Mouse (Mus musculus): Measurements from ENCODE around the gene Henmt1. TPM values are rescaled to one million over a fixed set of nuclear protein-coding genes. Genes with fewer than 3 reads are reported as not detected.

Henmt1 gene
- polyA plus RNA-seq, 1 experiment: 0.15 TPM

DNA sequence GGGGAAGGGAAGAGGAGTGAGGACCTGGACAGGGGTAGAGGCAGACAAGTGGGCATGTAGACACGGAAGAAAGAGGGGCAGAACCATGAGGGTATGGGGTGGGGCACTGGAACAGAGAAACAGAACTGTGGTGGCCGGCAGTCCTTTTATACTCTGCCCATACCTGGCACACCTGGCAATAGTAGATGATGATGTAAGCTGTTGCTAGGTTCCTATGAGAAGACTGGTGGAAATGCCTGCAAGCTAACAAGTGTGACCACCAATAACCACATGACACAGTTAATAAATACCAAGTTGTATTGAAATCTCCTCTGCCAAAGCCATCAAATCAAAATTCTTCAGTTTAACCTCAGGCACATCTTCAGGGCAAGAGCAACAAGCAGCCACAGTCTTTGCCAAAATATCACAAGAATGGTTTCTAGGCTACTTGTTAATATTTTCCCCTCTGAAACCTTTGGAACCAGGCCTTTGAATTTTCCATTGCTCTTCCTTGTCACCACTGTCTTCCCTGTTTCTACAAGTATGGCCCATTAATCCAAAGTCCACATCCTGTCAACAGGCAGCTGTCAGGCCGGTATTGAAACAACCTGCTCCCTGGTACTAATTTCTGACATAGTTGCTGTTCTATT is 19.1 kb upstream of the Henmt1 start:
- TF ChIP-seq FOSL1 (IDR thresholded peaks at IDR 0.05; ENCODE audit: insufficient read depth, low read length, poor library complexity, severe bottlenecking): no peak
- TF ChIP-seq MAX (IDR thresholded peaks at IDR 0.05): no peak
- no peak for TF ChIP-seq MYOD1 (IDR thresholded peaks at IDR 0.05; ENCODE audit: control insufficient read depth, insufficient read length, low read depth)
- Histone ChIP-seq H3K27me3 (ENCODE audit: control insufficient read depth, insufficient read depth, insufficient read length) (no peaks in the 10 kb centered on the region), H3K79me2 (ENCODE audit: control insufficient read depth, insufficient read depth) (no peaks in the 10 kb centered on the region)

GRCm38 (mm10) chr3:108921822-108922221 is 17.9 kb upstream of the Henmt1 start:
- Histone ChIP-seq H3K27me3 (ENCODE audit: control insufficient read depth, insufficient read depth, insufficient read length) (no peaks in the 10 kb centered on the region), H3K79me2 (ENCODE audit: control insufficient read depth, insufficient read depth) (no peaks in the 10 kb centered on the region), H3K4me3 (ENCODE audit: insufficient read depth, poor library complexity, severe bottlenecking) (no peak overlapping the region), H3ac (ENCODE audit: control insufficient read depth, insufficient read length, low read depth) (no peak overlapping the region), H3K79me3 (ENCODE audit: low read depth) (no peaks in the 10 kb centered on the region), H3K36me3 (ENCODE audit: control insufficient read depth, insufficient read depth) (no peaks in the 10 kb centered on the region)
- TF ChIP-seq FOSL1 (IDR thresholded peaks at IDR 0.05; ENCODE audit: insufficient read depth, low read length, poor library complexity, severe bottlenecking) (no peak), MAX (IDR thresholded peaks at IDR 0.05) (no peak), MYOG (IDR thresholded peaks at IDR 0.05; ENCODE audit: control insufficient read depth, extremely low read depth, insufficient read length) (no peak), USF1 (IDR thresholded peaks at IDR 0.05; ENCODE audit: low read depth) (no peak), CEBPB (IDR thresholded peaks at IDR 0.05; ENCODE audit: low read depth) (no peak), CTCF (IDR thresholded peaks at IDR 0.05; ENCODE audit: control insufficient read depth, insufficient read depth, insufficient read length) (no peak), MYOD1 (IDR thresholded peaks at IDR 0.05; ENCODE audit: control insufficient read depth, insufficient read length, low read depth) (no peak)

More for the DNA sequence above, 19.1 kb upstream of the Henmt1 start:
- Histone ChIP-seq H3K4me3 (ENCODE audit: insufficient read depth, poor library complexity, severe bottlenecking) (no peak overlapping the region), H3ac (ENCODE audit: control insufficient read depth, insufficient read length, low read depth) (no peak overlapping the region), H3K36me3 (ENCODE audit: control insufficient read depth, insufficient read depth) (no peaks in the 10 kb centered on the region), H3K79me3 (ENCODE audit: low read depth) (no peaks in the 10 kb centered on the region)

- no peaks in the 10 kb centered on the region for H3K79me2 ChIP-seq (ENCODE audit: control insufficient read depth, insufficient read depth)
- no peaks in the 10 kb centered on the region for H3K79me3 ChIP-seq (ENCODE audit: low read depth)
- TF ChIP-seq USF1 (IDR thresholded peaks at IDR 0.05; ENCODE audit: low read depth) (no peak), FOSL1 (IDR thresholded peaks at IDR 0.05; ENCODE audit: insufficient read depth, low read length, poor library complexity, severe bottlenecking) (no peak), CTCF (IDR thresholded peaks at IDR 0.05; ENCODE audit: control insufficient read depth, insufficient read depth, insufficient read length) (no peak), MYOD1 (IDR thresholded peaks at IDR 0.05; ENCODE audit: control insufficient read depth, insufficient read length, low read depth) (no peak), MAX (IDR thresholded peaks at IDR 0.05) (no peak), MYOG (IDR thresholded peaks at IDR 0.05; ENCODE audit: control insufficient read depth, extremely low read depth, insufficient read length) (no peak), CEBPB (IDR thresholded peaks at IDR 0.05; ENCODE audit: low read depth) (no peak)
- H3K4me3 ChIP-seq (ENCODE audit: insufficient read depth, poor library complexity, severe bottlenecking): no peak overlapping the region
- H3K27me3 ChIP-seq (ENCODE audit: control insufficient read depth, insufficient read depth, insufficient read length): no peaks in the 10 kb centered on the region
- no peak overlapping the region for H3ac ChIP-seq (ENCODE audit: control insufficient read depth, insufficient read length, low read depth)
- H3K36me3 ChIP-seq (ENCODE audit: control insufficient read depth, insufficient read depth): no peaks in the 10 kb centered on the region
Observed at GRCm38 (mm10) chr3:108925677-108926076, 14.0 kb upstream of the Henmt1 start.

DNA sequence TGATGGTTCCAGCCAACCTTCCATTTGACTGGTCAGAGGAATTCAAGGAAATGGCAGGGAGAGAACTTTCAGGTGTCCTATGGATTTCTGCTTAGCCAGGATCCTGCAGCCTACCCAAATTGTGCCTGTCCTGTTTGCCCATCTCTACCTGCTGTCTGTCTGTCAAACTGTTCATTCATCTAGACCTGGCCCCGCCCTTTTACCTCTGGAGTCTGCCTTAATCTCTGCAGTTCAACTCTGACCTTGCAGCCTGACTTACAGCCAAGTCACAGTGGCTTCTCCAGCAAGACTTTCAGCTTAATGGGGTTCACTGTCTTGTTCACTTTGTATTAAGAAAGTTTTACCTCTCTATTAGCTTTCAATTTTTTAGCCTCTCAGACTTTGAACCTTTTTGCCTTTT is 13.4 kb upstream of the Henmt1 start:
- no peaks in the 10 kb centered on the region for H3K27me3 ChIP-seq (ENCODE audit: control insufficient read depth, insufficient read depth, insufficient read length)
- no peak overlapping the region for H3ac ChIP-seq (ENCODE audit: control insufficient read depth, insufficient read length, low read depth)
- H3K36me3 ChIP-seq (ENCODE audit: control insufficient read depth, insufficient read depth): no peaks in the 10 kb centered on the region
- TF ChIP-seq CTCF (IDR thresholded peaks at IDR 0.05; ENCODE audit: control insufficient read depth, insufficient read depth, insufficient read length) (no peak), MYOD1 (IDR thresholded peaks at IDR 0.05; ENCODE audit: control insufficient read depth, insufficient read length, low read depth) (no peak), MYOG (IDR thresholded peaks at IDR 0.05; ENCODE audit: control insufficient read depth, extremely low read depth, insufficient read length) (no peak), CEBPB (IDR thresholded peaks at IDR 0.05; ENCODE audit: low read depth) (no peak), MAX (IDR thresholded peaks at IDR 0.05) (no peak)
- H3K4me3 ChIP-seq (ENCODE audit: insufficient read depth, poor library complexity, severe bottlenecking): no peak overlapping the region
- H3K79me2 ChIP-seq (ENCODE audit: control insufficient read depth, insufficient read depth): no peaks in the 10 kb centered on the region
- H3K79me3 ChIP-seq (ENCODE audit: low read depth): no peaks in the 10 kb centered on the region

GRCm38 (mm10) chr3:108933557-108933956 is 6.1 kb upstream of the Henmt1 start:
- Histone ChIP-seq H3K79me2 (ENCODE audit: control insufficient read depth, insufficient read depth) (no peaks in the 10 kb centered on the region), H3K36me3 (ENCODE audit: control insufficient read depth, insufficient read depth) (no peaks in the 10 kb centered on the region), H3K27me3 (ENCODE audit: control insufficient read depth, insufficient read depth, insufficient read length) (no peaks in the 10 kb centered on the region), H3K79me3 (ENCODE audit: low read depth) (no peaks in the 10 kb centered on the region), H3ac (ENCODE audit: control insufficient read depth, insufficient read length, low read depth) (no peak overlapping the region), H3K4me3 (ENCODE audit: insufficient read depth, poor library complexity, severe bottlenecking) (no peak overlapping the region)
- TF ChIP-seq CEBPB (IDR thresholded peaks at IDR 0.05; ENCODE audit: low read depth) (no peak), MAX (IDR thresholded peaks at IDR 0.05) (no peak), MYOD1 (IDR thresholded peaks at IDR 0.05; ENCODE audit: control insufficient read depth, insufficient read length, low read depth) (no peak), FOSL1 (IDR thresholded peaks at IDR 0.05; ENCODE audit: insufficient read depth, low read length, poor library complexity, severe bottlenecking) (no peak), MYOG (IDR thresholded peaks at IDR 0.05; ENCODE audit: control insufficient read depth, extremely low read depth, insufficient read length) (no peak), USF1 (IDR thresholded peaks at IDR 0.05; ENCODE audit: low read depth) (no peak), CTCF (IDR thresholded peaks at IDR 0.05; ENCODE audit: control insufficient read depth, insufficient read depth, insufficient read length) (no peak)

DNA sequence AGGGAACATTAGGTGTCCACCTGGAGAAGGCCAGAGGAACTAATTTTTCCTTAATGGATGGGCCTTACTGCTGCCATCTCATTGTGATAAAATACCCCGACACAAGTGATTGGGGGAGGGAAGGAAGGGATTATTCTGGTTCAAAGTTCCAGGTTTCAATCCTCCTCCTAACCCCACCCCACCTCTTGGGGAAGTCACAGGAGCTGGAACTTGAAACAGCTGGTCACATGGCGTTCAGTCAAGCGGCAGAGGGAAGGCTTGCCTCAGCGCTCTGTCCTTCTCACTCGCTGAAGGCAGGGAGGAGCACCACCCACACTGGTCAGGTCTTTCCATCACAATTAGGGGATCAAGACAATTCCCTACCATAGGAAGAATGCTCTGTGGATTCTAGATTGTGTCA is 982 bp upstream of the Henmt1 start:
- no peaks in the 10 kb centered on the region for H3K79me2 ChIP-seq (ENCODE audit: control insufficient read depth, insufficient read depth)
- no peak overlapping the region for H3ac ChIP-seq (ENCODE audit: control insufficient read depth, insufficient read length, low read depth)
- no peaks in the 10 kb centered on the region for H3K36me3 ChIP-seq (ENCODE audit: control insufficient read depth, insufficient read depth)
- H3K4me3 ChIP-seq (ENCODE audit: insufficient read depth, poor library complexity, severe bottlenecking): no peak overlapping the region
- no peak for TF ChIP-seq USF1 (IDR thresholded peaks at IDR 0.05; ENCODE audit: low read depth)
- TF ChIP-seq MAX (IDR thresholded peaks at IDR 0.05): no peak
- TF ChIP-seq CEBPB (IDR thresholded peaks at IDR 0.05; ENCODE audit: low read depth): no peak
- no peak for TF ChIP-seq MYOG (IDR thresholded peaks at IDR 0.05; ENCODE audit: control insufficient read depth, extremely low read depth, insufficient read length)
- no peak for TF ChIP-seq CTCF (IDR thresholded peaks at IDR 0.05; ENCODE audit: control insufficient read depth, insufficient read depth, insufficient read length)
- TF ChIP-seq MYOD1 (IDR thresholded peaks at IDR 0.05; ENCODE audit: control insufficient read depth, insufficient read length, low read depth): no peak
- no peak for TF ChIP-seq FOSL1 (IDR thresholded peaks at IDR 0.05; ENCODE audit: insufficient read depth, low read length, poor library complexity, severe bottlenecking)
- H3K27me3 ChIP-seq (ENCODE audit: control insufficient read depth, insufficient read depth, insufficient read length): no peaks in the 10 kb centered on the region
- no peaks in the 10 kb centered on the region for H3K79me3 ChIP-seq (ENCODE audit: low read depth)

All from C2C12 (cell line).